Mouse (Mus musculus) layer of hippocampus, adult 8-10 months (tissue): ENCODE measurements around the gene Kcnmb2. TPM values are rescaled to one million over a fixed set of nuclear protein-coding genes. Genes with fewer than 3 reads are reported as not detected.

Experiments used
- DNase-seq, 2 experiments: peaks; one replicate each; pipeline ENCODE4 v3.0.0; 2022; ENCODE audit warnings: low spot score in 2 of 2
- total RNA-seq, 4 experiments: library from RNA; stranded (reverse); gene quantifications; 2 replicates each; pipeline ENCODE4 v1.2.4; 2022

The Kcnmb2 gene
- total RNA-seq, result 10 to 100 TPM; 10.2 to 13.2 (median 10.5) TPM

DNA sequence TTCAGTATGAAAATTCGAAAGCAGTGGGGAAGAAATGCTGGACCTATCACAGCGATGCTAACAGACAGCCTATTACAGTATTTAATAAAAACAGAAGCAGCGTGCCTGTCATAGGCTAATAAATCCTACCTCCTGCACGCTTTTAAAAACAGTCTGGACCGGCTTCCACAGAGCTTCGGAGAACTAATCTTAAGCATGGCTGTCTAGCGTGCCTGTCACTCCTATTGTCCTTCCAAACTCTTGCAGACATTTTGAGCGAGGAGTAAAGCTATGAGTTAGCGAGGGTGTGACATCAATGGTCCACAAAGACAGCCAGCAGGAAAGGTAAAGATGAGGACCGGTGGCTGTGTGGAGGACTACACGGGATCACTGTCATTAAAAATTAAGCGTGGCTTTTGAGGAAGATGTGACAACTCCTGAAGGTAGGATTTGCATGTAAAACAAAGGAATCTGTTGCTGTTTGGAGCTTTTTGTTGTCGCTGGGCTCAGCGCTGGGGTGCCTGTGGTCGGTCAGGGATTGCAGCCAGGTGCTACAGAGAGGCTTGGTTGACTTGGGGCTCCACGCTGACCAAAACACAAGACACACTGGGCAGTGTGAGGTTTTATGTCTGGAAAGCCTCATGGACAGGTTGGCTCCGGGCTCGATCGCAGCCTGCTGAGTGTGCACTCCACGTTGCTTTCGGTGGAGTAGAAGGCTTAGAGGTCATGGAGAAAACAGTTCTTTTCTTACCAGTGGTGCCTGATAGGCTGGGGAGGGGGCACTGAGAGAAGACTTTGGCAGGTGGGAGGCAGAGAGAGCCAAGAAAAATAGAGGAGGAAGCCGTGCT is at the start of gene Kcnmb2:
Gene Kcnmb2 (plus strand): TSS at position 4 of the 827 bp plus-strand sequence.
- peak in 1 of 2 experiments; percentile 20 for DNase-seq

DNA sequence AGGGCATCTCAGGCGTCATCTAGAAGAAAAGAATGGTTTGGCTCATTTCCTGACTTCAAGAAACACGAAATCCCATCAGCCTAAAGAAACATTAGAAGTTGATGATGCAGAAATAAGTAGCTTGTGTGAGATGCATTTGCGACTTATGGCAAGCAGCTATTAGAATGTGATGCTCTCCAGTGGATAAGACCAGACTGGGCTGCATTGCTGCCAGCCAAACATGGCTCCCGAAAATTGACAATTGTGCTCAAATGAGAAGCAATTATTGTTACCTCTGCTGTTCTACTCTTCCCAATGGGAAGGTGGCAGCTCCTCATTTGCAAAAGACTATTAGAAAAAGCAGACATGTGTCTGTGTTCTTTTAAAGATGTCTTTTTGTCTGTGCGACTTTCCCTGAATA is 38.8 kb upstream of the Kcnmb2 start:
- no peak for DNase-seq

DNA sequence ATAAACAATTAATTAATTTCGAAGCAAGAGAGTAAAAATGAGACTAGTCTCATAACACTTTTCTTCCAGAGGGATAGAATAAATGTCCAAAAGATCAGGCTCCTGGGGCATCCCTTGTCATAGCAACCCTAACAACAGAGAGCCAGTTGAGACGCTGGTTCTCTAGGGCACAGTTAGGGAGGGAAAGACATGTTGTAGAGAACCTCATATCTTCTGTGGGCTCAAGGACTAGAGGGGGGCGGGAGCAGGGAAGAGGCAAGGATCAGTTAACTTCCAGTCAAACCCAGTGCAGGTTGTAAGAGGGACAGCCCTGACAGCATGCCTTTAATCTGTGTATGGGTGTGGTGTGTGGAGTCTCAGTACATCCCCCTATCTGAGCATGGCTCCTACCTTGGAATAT is 38.2 kb upstream of the Kcnmb2 start:
- no peak for DNase-seq

DNA sequence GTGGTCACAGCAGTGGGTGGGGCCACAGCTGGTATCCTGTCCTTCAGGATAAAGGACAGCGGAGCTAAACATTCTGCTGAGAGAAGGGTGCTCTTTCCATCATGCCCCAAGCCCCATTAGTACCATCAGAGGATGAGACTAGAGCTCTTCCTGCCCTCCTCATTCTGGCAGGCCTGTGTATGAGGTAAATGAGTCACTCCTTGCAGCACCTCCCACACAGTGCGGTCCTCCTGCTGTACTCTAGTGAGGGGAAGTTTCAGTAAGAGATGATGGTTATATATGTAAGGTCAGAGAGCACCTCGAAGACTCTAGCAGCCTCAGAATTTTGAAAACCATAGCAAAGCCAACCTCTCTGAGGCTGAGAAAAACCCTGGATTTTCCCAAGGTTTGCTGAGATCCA is 30.8 kb upstream of the Kcnmb2 start:
- DNase-seq, result peak; percentile 7 to 9

DNA sequence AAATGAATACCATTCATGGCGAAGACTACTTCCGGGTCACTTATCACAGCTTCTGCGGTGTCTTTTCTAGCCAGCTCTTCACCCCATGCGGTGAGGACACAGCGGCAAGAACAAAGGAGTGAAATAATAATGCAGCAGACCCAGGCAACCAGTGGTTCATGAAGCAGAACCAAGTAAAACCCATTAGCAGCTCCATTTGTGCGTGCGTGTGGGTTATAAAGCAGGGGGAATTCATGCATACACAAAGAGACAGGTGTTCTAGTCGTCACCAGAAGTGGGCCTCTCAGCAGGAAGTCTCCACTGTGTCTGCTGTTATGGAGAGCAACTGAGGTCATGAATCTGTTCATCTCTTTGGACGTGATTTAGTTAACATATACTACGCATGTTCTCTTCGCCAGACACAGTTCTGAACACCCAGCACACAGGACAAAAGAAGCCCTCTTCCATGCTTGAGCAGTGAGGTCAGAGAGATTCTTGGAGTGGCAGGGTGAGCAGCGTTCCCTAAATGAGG is 19.6 kb upstream of the Kcnmb2 start:
- DNase-seq, result no peak

DNA sequence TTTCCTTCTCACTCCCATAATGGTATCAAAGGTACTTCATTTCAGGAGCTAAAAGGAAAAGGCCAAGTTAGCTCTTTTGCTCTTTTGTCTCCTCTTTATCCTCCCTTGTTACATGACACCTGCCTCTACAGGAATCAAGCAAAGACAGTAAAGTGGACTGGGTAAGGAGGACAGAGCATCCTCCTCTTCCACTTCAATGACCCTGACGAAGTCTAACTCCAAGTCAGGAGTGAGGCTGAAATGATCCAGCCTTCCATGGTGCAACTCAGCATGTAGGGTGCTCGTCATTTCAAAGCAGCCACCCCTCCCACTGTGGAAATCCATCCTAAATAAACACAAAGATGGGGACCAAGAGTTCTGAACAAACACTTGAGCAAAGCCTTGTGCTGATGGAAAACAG is 9.7 kb upstream of the Kcnmb2 start:
- no peak for DNase-seq

DNA sequence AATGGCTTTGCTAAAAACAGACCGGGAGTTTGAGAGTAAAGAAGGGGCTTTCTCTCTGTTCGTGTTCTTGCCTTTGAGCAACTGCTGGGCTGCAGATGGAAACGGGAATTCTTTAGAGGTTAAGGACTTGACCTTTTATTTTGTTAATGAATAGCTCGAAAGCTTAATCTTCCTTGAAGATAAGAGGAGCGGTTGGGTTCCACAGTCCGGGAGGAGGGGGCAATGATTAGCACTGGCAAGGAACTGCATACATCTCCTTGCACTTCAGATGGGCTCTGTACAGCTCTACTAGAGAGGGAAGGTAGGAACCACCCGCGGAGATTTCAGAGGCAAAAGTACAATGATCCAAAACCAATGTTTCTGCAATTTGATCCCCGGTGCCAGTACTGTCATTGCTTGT is 1.2 kb downstream of the Kcnmb2 start:
- DNase-seq, result no peak

DNA sequence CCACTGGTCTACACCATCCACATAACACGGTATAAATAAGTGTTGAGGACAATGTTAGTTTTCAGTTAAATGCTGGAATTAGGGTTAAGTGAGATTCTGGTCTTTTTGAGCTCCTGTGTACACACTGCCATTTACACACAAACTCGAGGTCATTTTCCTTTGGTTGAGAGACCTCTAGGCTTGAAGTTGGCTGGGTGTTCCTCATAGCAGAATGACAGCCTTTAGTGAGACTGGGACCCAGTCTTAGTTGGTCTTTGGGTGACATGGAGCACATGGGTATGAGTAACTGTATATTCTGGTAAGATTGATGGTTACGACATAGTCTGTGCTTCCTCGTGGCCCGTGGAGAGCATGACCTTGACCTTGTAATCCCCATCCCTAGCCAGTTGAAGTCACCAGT is 1.8 kb downstream of the Kcnmb2 start:
- DNase-seq, result no peak

DNA sequence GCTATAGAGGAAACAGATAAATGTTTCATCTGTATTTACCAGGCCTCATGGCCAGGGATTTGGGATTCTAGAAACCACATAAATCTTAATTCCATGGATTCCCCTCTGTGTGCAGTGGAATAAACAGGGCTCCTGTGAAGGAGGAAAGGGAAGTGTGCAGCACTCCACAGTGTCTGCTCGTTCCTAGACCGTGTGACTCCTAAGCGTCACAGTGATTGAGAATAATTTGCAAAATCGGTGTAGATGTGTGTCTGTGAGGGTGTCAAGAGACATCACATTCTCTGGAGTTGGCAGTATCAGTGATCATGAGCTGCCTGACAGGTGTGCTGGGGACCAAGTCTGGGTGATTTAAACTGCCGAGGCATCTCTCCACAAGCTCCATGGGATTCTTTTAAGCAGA is 8.9 kb downstream of the Kcnmb2 start:
- DNase-seq, result no peak

DNA sequence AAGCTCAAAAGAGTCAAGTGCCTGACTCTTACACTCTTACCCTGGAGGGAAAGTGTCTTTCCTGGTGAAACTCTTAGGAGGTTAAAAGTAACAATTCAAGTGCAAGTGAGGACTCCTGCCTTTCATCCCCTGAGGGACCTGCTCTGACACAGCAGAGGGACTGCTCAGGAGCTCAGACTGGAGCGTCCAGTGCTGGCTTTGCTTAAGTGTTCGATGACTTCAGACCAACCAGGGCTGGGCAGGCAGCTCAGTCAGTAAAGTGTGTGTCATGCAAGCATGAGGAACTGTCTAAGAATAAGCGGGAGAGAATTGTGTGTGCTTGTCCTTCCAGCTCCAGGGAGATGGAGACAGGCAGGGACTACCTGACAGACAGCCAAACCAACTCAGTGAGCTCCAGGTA is 9.4 kb downstream of the Kcnmb2 start:
- no peak for DNase-seq

DNA sequence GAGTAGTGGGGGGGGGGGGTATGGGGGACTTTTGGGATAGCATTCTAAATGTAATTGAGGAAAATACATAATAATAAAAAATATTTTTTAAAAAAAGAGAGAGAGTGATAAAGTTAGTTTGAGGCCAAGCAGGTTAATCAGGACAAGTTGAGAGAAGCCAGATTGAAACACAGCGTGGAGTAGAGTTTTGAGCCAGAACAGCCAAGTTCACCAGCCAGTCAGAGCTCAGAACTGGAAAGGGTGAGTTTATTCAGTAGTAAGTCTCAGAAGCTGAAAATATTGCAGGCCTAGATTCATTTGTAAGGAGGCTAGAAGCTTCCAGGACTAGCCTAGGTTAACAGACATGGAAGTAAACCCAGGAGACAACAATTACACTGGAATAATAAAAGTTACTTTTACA is 26.2 kb downstream of the Kcnmb2 start:
- no peak for DNase-seq

DNA sequence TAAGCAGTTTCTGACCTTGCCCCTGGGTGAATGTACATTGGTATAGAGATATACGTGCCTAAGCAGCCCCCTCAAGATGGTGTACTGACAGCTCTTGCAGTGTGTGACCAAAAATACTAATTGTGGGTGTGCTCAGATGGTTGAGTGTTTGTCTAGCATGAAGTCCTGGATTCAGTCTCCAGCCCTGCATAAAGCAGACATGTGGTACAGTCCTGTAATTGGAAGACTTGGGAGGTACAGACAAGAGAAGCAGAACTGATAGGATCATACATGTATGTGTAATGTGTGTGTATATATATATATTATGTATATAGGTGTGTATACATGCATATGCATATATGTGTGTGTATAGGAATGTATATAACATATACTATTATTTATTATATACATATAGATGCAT is 32.4 kb downstream of the Kcnmb2 start:
- no peak for DNase-seq

DNA sequence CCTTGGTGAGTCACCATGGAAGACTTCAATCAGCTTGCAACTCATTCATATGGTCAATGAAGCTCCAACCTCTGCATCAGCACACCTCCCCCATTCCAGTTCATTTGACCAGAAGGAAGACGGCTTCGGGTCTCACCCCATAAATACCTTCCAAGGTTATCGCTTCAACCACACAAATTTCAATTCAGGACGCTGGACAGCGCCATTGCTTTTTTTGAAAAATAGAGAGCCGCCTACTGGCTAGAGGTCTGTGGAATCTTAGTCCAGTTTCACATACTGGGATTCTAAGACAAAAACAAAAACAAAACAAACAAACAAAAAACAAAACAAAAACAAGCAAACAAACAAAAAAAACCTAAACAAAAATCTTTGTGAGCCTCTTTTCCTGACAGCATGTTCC is 39.2 kb downstream of the Kcnmb2 start:
- no peak for DNase-seq

DNA sequence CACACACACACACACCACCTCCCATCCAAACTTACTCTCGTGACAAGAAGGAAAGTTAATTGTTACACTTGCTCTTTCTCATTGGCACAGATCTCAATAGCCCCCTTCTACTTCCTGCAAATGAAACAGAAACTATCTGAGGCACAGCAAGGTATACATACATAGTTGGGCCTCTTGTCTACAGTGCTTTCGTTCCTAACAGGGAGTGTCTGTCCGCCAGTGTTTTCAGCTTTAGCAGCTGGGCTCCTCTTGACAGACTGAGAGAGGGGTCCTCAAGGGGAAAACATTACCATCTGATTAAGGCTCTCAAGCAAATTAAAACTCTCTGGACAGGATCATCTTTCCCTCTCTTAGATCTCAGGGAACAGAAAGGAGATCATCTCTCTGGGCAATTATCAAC is 51.9 kb downstream of the Kcnmb2 start:
- DNase-seq, result no peak

DNA sequence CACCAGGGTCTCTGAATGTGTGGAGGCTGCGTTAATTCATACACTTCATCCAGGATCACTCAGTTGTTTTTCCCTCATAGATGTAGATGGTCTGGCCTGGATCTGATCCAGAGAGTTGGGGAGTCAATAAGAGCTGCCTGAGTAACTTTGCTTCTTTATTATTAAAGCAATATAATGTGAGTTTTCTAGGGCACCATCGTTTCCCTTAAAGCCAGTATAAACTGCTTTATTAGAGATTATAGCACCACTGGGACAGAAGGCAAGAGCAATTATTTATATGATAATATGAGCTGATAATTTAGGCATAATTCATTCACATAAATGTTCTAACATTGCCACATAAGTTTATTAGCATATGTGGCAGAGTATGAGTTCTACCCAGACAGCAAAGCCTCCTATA is 52.7 kb downstream of the Kcnmb2 start:
- no peak for DNase-seq

DNA sequence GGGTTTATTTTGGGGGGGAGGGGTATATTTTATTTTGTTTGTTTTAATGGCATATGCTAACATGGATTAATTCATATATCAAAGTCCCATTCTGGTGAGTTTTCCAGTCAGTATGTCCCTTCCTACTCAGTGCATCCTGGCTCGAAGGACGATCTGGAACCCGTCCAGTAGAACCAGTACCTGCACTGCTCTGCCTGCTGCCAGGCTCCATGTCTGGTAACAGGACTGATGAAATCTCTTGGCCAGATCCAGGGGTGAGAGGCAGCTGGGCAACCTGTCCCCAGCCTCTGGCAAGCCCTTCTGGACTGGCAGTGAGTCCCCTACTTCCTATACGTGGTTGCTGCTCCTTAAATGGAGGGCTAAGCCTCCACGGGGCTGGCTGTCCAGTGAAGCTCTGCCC is 57.5 kb downstream of the Kcnmb2 start:
- DNase-seq, result no peak

DNA sequence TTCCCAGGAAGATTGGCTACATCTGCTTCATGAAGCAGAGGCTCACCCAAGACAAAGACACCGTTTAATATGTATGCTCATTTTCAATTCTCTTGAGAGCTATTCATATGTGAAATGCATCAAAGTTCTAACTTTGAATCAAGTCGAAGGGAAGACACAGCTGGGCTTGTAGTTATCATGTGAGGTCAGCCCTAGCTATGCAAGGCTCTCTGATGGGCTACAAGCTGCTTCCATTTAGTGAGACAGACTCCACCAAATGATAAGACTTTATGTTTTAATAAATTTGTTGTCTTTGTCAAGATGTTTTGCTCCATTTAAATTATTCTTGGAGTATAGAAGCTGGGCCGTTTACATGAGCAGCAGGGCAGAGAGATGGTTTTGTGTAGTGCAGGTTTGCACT is 58.9 kb downstream of the Kcnmb2 start:
- no peak for DNase-seq

DNA sequence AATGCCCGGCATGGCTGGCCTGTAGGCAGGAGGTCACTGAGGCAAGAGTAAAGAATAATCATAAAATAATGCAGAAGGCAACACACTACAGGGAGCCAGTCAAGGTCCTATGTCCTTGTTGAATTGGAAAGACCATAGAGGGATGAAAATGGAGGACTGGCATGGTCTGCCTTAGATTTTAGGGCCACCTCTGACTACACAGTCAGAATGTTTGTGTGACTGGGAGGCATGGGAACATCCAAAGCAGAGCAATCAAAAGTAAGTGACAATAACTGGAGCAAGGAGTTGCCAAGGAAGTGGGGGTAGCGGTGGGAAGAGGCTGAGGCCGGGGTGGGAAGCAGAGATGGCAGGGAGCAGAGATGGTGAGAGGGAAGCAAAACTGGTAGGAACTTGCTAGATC is 60.8 kb downstream of the Kcnmb2 start:
- DNase-seq, result no peak

DNA sequence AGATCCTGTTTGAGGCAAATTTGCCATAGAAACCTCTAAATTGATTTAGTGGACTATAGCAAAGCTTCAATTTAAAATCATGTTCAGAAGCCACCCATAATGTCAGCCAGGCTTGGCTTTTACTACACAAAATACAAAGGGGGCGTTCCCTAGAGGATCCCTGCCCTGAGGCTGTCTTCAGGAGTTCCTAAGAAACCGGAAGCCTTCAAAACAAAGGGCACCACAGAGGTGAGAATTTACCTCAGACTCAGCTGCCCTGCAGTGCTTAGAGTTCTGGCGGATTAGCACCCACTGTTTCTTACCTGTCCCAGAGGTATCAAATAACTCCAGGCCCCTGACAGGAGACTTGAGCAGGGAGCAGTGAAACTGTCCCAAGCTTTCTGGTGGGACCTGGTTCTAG is 77.4 kb downstream of the Kcnmb2 start:
- DNase-seq, result no peak

DNA sequence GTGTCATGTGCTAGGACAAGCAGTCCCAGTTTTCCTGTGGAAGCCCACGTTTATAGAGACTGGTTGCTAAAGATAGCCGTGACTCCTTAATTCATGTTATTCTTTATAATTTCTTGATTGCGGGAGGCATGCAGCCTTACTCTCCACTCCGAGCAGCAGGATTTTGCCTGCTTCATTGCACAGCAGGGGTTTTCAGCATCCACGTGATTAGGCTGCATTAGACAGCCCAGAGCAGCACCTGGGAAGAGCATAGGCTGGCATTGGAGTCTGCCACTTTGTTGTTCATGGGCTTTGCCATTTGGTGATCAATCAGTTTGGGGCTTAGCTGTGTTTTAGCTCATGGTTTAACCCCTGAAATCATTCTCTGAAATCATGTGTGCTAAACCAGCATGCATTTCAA is 80.1 kb downstream of the Kcnmb2 start:
- DNase-seq, result no peak

DNA sequence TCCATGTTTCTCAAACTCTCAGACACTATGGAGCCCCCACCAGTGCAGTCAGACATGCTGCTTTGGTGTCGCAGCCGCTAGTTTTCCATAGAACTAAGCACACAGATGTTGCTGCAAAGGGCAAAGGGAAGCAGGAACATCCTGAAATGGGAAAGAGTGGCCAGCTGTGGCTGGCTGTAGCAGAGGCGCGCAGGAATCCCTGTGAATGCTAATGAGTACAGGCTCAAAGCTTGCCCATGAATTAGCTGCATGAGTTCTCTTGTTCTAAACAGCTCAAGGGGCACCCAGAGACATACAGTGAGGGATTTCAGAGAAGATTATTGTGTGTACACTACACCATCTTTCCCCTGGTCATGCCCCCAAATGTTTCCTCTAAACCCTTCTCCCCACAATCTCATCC is 82.8 kb downstream of the Kcnmb2 start:
- DNase-seq, result no peak

DNA sequence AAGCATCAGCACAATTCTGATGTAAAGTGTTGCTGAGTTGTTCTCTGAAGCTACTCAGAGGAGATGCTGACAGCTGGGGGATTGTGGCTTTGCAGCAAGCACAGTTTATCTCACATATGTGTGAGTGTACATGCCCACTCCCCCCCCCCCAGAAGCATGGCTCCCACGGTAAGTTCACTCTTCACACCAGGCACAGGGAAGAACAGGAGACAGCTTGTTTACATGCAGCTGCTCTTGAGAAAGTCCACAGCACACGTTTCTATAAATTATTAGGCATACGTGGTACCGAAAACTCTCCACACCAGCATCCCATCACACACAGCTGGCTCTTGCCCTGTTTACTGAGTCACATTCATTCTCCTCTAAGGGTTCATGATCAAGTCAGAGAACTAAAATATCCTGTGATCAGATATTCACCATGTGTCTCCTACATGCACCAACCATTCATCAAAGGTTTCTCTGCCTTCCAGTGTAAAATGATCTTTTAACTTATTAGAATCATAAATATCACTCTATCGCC is 89.3 kb downstream of the Kcnmb2 start:
- DNase-seq, result no peak

DNA sequence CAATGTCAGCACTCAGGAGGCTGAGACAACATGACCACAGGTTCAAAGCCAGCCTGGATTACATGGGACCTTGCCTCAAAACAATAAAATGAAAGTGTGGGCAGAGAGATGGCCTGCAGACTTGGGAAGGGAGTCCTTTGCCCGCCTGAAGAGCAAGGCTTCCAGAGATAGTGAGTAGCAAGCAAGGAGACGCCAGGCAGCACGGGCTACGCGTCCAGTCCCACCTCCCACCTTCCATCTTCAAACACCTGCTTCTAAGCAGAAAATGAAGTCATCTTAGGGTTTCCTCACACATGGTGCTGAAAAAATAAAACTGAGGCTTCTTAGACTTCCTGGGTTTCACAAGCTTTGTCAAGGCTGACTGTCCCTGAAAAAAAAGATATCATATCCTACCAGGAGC is 109.3 kb downstream of the Kcnmb2 start:
- DNase-seq, result no peak
